Comparison of ENCODE assay signal across 21 mouse cellular contexts in genomic region chr7:65710301-65710700, GRCm38 (mm10). TPM values are rescaled to one million over a fixed set of nuclear protein-coding genes. Genes with fewer than 3 reads are reported as not detected.
DNase-seq lines count a peak whose midpoint lies in the region; TF ChIP-seq lines count a peak whose summit lies in the region.
"Had no signal": no experiment of that assay in that cellular context is flagged by ENCODE, and none has a peak within 500 bp of the region (broad histone marks: within the 10 kb centered on the region; RNA-seq: fewer than 3 reads in every experiment).

No protein-coding gene starts in this region.

- intact Hi-C loops in heart, postnatal 14 days (cut with DNase I): no loop called here

- H3K9ac ChIP-seq in ES-E14 (ENCODE audit: insufficient read depth, low read depth, low read length, poor library complexity, severe bottlenecking): no peak overlapping the region

- H3K9me3 ChIP-seq in ES-E14 (ENCODE audit: control insufficient read depth, insufficient read depth, low read depth, low read length): no peaks in the 10 kb centered on the region
- H3K9me3 ChIP-seq: G1E had no signal

- peaks cover 5 to 12% of the 10 kb centered on the region in 2 experiments; a peak in 2 of 4 replicates for H3K4me1 ChIP-seq in ES-E14 (ENCODE audit: control insufficient read depth in 2 of 2, insufficient read depth in 2 of 2, low read length in 2 of 2, poor library complexity in 1 of 2)
- H3K4me1 ChIP-seq in lung, adult 2 months (ENCODE audit: control insufficient read depth, insufficient read depth, low read length): no peaks in the 10 kb centered on the region

- in situ Hi-C loops in ES-E14 (cut with MboI; ENCODE audit: low sequenced_read_pairs in 2 of 2, unreplicated experiment in 2 of 2): no loop called here

- DNase-seq in heart, adult 11 months: peak; percentile 12
- no peak for DNase-seq in heart, postnatal 14 days
- DNase-seq in ES-E14 (ENCODE audit: low read depth, low spot score): peak; percentile 50
- peak; percentile 85 for DNase-seq in R1 (ENCODE audit: low read depth, low spot score)
- peak; percentile 88 for DNase-seq in ZHBTc4 (ENCODE audit: low read depth, low spot score)
- DNase-seq in lung, adult 2 months: no peak
- DNase-seq in embryo, embryonic 10 days (ENCODE audit: low spot score): no peak
- no peak for DNase-seq in cerebellum, postnatal 14 days
- DNase-seq: adrenal gland, adult 2 months; adrenal gland, adult 8-10 months; adrenal gland, postnatal 10 days; adrenal gland, postnatal 14 days; adrenal gland, postnatal 25 days; adrenal gland, postnatal 36 days; B cell, adult 2 months; cerebellum, adult 11 months; cerebellum, adult 11-12 months; cerebellum, adult 18-20 months; cerebellum, adult 2 months; cerebellum, adult 8-10 months had no signal

- H3K27ac ChIP-seq in ES-E14 (ENCODE audit: insufficient read depth, low read depth, low read length, poor library complexity, severe bottlenecking): no peak overlapping the region; the same call in 1 of the 2 replicates

- 82% methylated on average over 3 of the region's 3 CpGs for WGBS in lung, adult 2 months

- H3K4me3 ChIP-seq in ES-E14 (ENCODE audit: insufficient read depth in 1 of 2, low read depth in 1 of 2, low read length in 2 of 2, poor library complexity in 1 of 2, severe bottlenecking in 1 of 2): no peak overlapping the region
- H3K4me3 ChIP-seq in lung, adult 2 months (replicated peaks; ENCODE audit: extremely low read depth, low read depth, low read length): no peak overlapping the region

- TF ChIP-seq CTCF in lung, adult 2 months (IDR thresholded peaks at IDR 0.05; ENCODE audit: insufficient read depth, low read length): no peak

- TF ChIP-seq POLR2A in lung, adult 2 months (IDR thresholded peaks at IDR 0.05; ENCODE audit: borderline replicate concordance, extremely low read depth, low read depth, low read length): no peak

- H3K36me3 ChIP-seq in ES-E14 (ENCODE audit: control insufficient read depth, insufficient read depth, low read length, poor library complexity, severe bottlenecking): no peaks in the 10 kb centered on the region
- H3K36me3 ChIP-seq: G1E had no signal

TF ChIP-seq in ES-E14, 5 proteins besides CTCF, POLR2A, EP300 and RAD21:
- TF ChIP-seq CHD2 (IDR thresholded peaks at IDR 0.05; ENCODE audit: low read depth, low read length) (no peak), ZC3H11A (IDR thresholded peaks at IDR 0.05; ENCODE audit: borderline replicate concordance, low read depth, low read length) (no peak), MAFK (IDR thresholded peaks at IDR 0.05; ENCODE audit: insufficient read depth, low read depth, low read length) (no peak), ZNF384 (IDR thresholded peaks at IDR 0.05; ENCODE audit: low read depth, low read length) (no peak), HCFC1 (IDR thresholded peaks at IDR 0.05; ENCODE audit: borderline replicate concordance, insufficient read depth, low read length) (no peak)
TF ChIP-seq in ES-E14: peak in this region for 0.

RNA-seq across cellular contexts. Expression of gene Tm2d3, which starts 19.3 kb away (rescaled TPM):
- total RNA-seq in heart, postnatal 14 days (2021): 10 to 100 TPM; 17.7 to 18.4 TPM
- 77.2 and 135 TPM in 2 replicates for total RNA-seq in ES-E14 (2012; rRNA removed)
- polyA plus RNA-seq in lung, adult 2 months (2012; rRNA removed): 85.5 and 92.1 TPM in 2 replicates

Comparison
In these comparisons a context has a peak if more than half of its experiments do, and no peak if none do; other contexts are left out.
1. DNase-seq: peak in heart, adult 11 months (single experiment), ES-E14 (single experiment), R1 (single experiment) and ZHBTc4 (single experiment); none in heart, postnatal 14 days (0 of 2), lung, adult 2 months (single experiment), embryo, embryonic 10 days (single experiment) and cerebellum, postnatal 14 days (0 of 2).